Mouse (Mus musculus): ENCODE measurements at regions not wholly inside any gene's neighbourhood (a gene's known extent, or its start where the extent isn't known, plus 50 kb on each side); places are given as distances from the start of the nearest gene placed in this dataset.

DNA sequence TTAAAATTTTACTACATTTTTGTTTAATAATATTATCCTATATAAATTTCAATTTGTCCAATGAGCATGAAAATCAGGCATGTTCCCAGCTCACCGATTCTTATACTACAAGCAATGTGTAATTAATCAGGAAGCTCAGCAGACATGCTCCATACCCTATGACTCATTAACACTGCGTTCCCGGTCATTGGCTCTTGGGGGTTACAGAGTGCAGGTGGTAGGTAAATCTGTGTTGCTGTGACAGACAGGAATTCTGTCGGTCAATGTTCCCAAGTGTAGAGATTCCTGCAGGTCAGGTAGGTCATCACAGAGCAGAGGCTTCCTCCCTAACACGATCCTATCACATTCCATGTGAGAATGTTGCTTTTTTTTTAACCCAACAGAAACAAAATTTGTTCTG, 371.0 kb downstream of the Lpin1 start:
- H3K9ac ChIP-seq (ENCODE audit: low read length), result no peak overlapping the region
- no peak for DNase-seq (ENCODE audit: low spot score)
- H3K4me3 ChIP-seq (ENCODE audit: low read depth, low read length), result no peak overlapping the region
- H3K4me2 ChIP-seq (ENCODE audit: low read depth, severe bottlenecking), result no peak overlapping the region
- no peaks in the 10 kb centered on the region for H3K9me3 ChIP-seq (ENCODE audit: control insufficient read depth, low read length)
- 72% methylated on average over 5 of the region's 5 CpGs for WGBS
- no peaks in the 10 kb centered on the region for H3K4me1 ChIP-seq (ENCODE audit: control insufficient read depth, insufficient read depth, low read length)
- ATAC-seq (ENCODE audit: insufficient number of reproducible peaks, low FRiP score, low TSS enrichment, low read depth), result no peak
- H3K27ac ChIP-seq (replicated peaks; ENCODE audit: low read depth, low read length), result no peak overlapping the region
- H3K36me3 ChIP-seq (ENCODE audit: control insufficient read depth, insufficient read depth, low read length), result no peaks in the 10 kb centered on the region
- no peaks in the 10 kb centered on the region for H3K27me3 ChIP-seq (ENCODE audit: control insufficient read depth, insufficient read depth, low read length)

DNA sequence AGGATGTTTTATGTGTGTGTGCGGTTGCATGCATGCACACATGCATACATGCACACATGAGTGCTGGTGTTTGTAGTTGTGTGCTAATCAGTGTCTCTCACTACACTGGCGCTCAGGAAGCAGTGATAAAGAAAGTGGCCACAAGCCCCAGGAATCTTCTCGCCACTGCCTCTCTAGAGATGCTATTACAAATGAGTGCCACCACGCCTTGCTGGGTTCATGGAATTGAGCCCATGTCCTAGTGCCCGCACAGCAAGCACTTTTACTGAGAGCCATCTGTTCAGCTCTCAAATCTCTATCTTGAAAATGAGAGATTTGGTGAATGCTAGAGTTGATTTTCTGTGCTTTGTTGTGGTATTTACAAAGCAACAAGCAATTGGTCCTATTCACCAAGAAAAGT, 373.3 kb downstream of the Lpin1 start:
- H3K36me3 ChIP-seq (ENCODE audit: control insufficient read depth, insufficient read depth, low read length), result no peaks in the 10 kb centered on the region
- H3K27ac ChIP-seq (replicated peaks; ENCODE audit: low read depth, low read length), result no peak overlapping the region
- no peak overlapping the region for H3K4me2 ChIP-seq (ENCODE audit: low read depth, severe bottlenecking)
- no peak overlapping the region for H3K9ac ChIP-seq (ENCODE audit: low read length)
- no peaks in the 10 kb centered on the region for H3K27me3 ChIP-seq (ENCODE audit: control insufficient read depth, insufficient read depth, low read length)
- no peaks in the 10 kb centered on the region for H3K9me3 ChIP-seq (ENCODE audit: control insufficient read depth, low read length)
- H3K4me3 ChIP-seq (ENCODE audit: low read depth, low read length), result no peak overlapping the region
- DNase-seq (ENCODE audit: low spot score), result no peak
- no peak for ATAC-seq (ENCODE audit: insufficient number of reproducible peaks, low FRiP score, low TSS enrichment, low read depth)
- H3K4me1 ChIP-seq (ENCODE audit: control insufficient read depth, insufficient read depth, low read length), result no peaks in the 10 kb centered on the region
- WGBS, result 85% methylated on average over 5 of the region's 5 CpGs

DNA sequence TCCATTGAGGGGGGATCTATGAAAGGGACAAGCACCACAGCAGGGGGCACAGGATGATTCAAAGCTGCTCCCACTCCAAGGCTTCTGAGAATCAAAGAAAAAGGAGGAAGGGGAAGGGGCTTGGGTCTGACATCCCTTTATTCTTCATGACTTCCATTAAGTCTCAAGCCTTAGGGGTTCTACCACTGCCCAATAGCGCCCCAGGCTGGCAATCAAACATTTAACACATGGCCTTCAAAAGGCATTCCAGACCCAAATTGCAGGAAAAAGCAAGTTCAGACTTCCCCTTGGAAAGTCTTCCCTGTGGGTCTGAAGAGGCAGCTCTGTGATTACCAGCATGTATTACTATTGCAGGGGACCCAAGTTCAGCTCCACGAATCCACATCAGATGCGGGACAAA, 377.2 kb downstream of the Lpin1 start:
- no peak overlapping the region for H3K4me2 ChIP-seq (ENCODE audit: low read depth, severe bottlenecking)

DNA sequence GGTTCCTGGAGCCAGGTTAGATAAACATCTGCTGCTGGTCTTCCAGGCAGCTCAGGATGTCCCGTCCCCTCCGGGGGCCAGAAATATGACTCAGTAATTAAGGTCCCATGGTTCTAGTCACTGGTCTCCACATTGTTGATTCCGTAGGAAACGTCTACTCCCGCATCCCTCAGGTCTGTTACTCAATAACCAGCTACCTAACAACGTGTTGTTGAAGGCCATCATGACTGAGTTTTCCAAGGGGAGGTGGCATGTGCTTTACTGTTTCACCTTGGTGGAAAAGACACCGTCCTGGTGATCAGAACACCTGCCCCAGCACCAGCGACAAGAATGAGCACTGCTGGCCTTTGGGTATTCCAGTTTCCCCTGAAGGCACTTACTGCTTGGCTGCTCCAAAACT, 377.9 kb downstream of the Lpin1 start:
- no peak for DNase-seq (ENCODE audit: low spot score)
- H3K9me3 ChIP-seq (ENCODE audit: control insufficient read depth, low read length), result no peaks in the 10 kb centered on the region
- no peaks in the 10 kb centered on the region for H3K27me3 ChIP-seq (ENCODE audit: control insufficient read depth, insufficient read depth, low read length)
- WGBS, result 92% methylated on average over 8 of the region's 8 CpGs
- H3K27ac ChIP-seq (replicated peaks; ENCODE audit: low read depth, low read length), result no peak overlapping the region
- no peak overlapping the region for H3K4me2 ChIP-seq (ENCODE audit: low read depth, severe bottlenecking)
- no peak overlapping the region for H3K4me3 ChIP-seq (ENCODE audit: low read depth, low read length)
- H3K36me3 ChIP-seq (ENCODE audit: control insufficient read depth, insufficient read depth, low read length), result no peaks in the 10 kb centered on the region
- ATAC-seq (ENCODE audit: insufficient number of reproducible peaks, low FRiP score, low TSS enrichment, low read depth), result no peak
- no peaks in the 10 kb centered on the region for H3K4me1 ChIP-seq (ENCODE audit: control insufficient read depth, insufficient read depth, low read length)
- no peak overlapping the region for H3K9ac ChIP-seq (ENCODE audit: low read length)

More for the DNA sequence above, 377.2 kb downstream of the Lpin1 start:
- H3K9ac ChIP-seq (ENCODE audit: low read length), result no peak overlapping the region
- H3K4me1 ChIP-seq (ENCODE audit: control insufficient read depth, insufficient read depth, low read length), result no peaks in the 10 kb centered on the region
- DNase-seq (ENCODE audit: low spot score) (no peak), ATAC-seq (ENCODE audit: insufficient number of reproducible peaks, low FRiP score, low TSS enrichment, low read depth) (no peak)
- H3K27ac ChIP-seq (replicated peaks; ENCODE audit: low read depth, low read length), result no peak overlapping the region
- no peaks in the 10 kb centered on the region for H3K27me3 ChIP-seq (ENCODE audit: control insufficient read depth, insufficient read depth, low read length)
- no peak overlapping the region for H3K4me3 ChIP-seq (ENCODE audit: low read depth, low read length)
- 85% methylated on average over 3 of the region's 3 CpGs for WGBS
- no peaks in the 10 kb centered on the region for H3K9me3 ChIP-seq (ENCODE audit: control insufficient read depth, low read length)
- H3K36me3 ChIP-seq (ENCODE audit: control insufficient read depth, insufficient read depth, low read length), result no peaks in the 10 kb centered on the region

DNA sequence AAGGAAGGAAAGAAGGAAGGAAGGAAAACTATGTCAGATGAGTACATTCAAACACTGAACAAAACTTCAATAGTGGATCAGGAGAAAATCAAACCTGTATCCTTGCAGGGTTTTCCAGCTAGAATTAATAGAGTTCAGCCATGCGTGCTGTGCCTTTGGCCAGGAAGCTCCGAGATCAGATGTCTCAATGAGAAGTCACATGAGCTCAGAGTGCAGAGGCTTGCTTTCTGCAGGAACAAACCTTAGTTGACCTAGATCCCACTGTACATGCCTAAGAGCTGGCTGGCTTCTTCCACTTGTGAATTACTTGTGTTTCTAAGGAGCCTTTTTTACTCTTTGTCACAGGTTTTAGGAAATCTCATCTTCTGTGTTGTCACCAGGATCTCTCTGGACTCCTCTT, 378.7 kb downstream of the Lpin1 start:
- no peak overlapping the region for H3K4me3 ChIP-seq (ENCODE audit: low read depth, low read length)
- H3K27ac ChIP-seq (replicated peaks; ENCODE audit: low read depth, low read length), result no peak overlapping the region
- ATAC-seq (ENCODE audit: insufficient number of reproducible peaks, low FRiP score, low TSS enrichment, low read depth), result no peak
- WGBS, result 74% methylated on average over 2 of the region's 2 CpGs
- H3K27me3 ChIP-seq (ENCODE audit: control insufficient read depth, insufficient read depth, low read length), result no peaks in the 10 kb centered on the region
- H3K9me3 ChIP-seq (ENCODE audit: control insufficient read depth, low read length), result no peaks in the 10 kb centered on the region
- no peaks in the 10 kb centered on the region for H3K36me3 ChIP-seq (ENCODE audit: control insufficient read depth, insufficient read depth, low read length)
- no peak overlapping the region for H3K9ac ChIP-seq (ENCODE audit: low read length)
- H3K4me2 ChIP-seq (ENCODE audit: low read depth, severe bottlenecking), result no peak overlapping the region
- H3K4me1 ChIP-seq (ENCODE audit: control insufficient read depth, insufficient read depth, low read length), result no peaks in the 10 kb centered on the region
- no peak for DNase-seq (ENCODE audit: low spot score)

- ATAC-seq (ENCODE audit: insufficient number of reproducible peaks, low FRiP score, low TSS enrichment, low read depth) (no peak), DNase-seq (ENCODE audit: low spot score) (no peak)
- no peak overlapping the region for H3K4me2 ChIP-seq (ENCODE audit: low read depth, severe bottlenecking)
- H3K27me3 ChIP-seq (ENCODE audit: control insufficient read depth, insufficient read depth, low read length), result no peaks in the 10 kb centered on the region
- WGBS, result 87% methylated on average over 2 of the region's 2 CpGs
- H3K9me3 ChIP-seq (ENCODE audit: control insufficient read depth, low read length), result no peaks in the 10 kb centered on the region
- H3K9ac ChIP-seq (ENCODE audit: low read length), result no peak overlapping the region
- no peak overlapping the region for H3K27ac ChIP-seq (replicated peaks; ENCODE audit: low read depth, low read length)
- H3K4me1 ChIP-seq (ENCODE audit: control insufficient read depth, insufficient read depth, low read length), result no peaks in the 10 kb centered on the region
- no peak overlapping the region for H3K4me3 ChIP-seq (ENCODE audit: low read depth, low read length)
- H3K36me3 ChIP-seq (ENCODE audit: control insufficient read depth, insufficient read depth, low read length), result no peaks in the 10 kb centered on the region
Observed at GRCm38 (mm10) chr12:16231093-16231492, 379.7 kb downstream of the Lpin1 start.

DNA sequence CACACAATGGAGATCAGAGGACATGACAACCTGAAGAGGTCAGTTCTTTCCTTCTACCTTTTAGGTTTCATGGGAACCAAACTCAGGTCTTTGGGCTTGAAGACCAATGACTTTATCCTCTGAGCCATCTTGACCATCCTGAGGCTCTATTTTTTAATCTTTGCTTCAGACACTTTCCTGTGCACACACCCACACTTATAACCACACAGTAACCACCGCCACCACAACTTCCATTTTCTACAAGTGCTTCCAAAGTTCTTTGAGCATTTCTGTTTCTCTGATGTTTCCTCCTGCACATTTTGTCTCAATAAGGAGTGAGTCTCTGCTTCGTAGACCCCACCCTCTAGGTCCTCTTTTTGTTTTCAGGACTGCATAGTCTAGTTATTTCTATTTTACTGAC, 385.3 kb downstream of the Lpin1 start:
- Histone ChIP-seq H3K4me1 (ENCODE audit: control insufficient read depth, insufficient read depth, low read length) (no peaks in the 10 kb centered on the region), H3K36me3 (ENCODE audit: control insufficient read depth, insufficient read depth, low read length) (no peaks in the 10 kb centered on the region), H3K4me3 (ENCODE audit: low read depth, low read length) (no peak overlapping the region), H3K9ac (ENCODE audit: low read length) (no peak overlapping the region), H3K4me2 (ENCODE audit: low read depth, severe bottlenecking) (no peak overlapping the region), H3K9me3 (ENCODE audit: control insufficient read depth, low read length) (no peaks in the 10 kb centered on the region), H3K27ac (replicated peaks; ENCODE audit: low read depth, low read length) (no peak overlapping the region), H3K27me3 (ENCODE audit: control insufficient read depth, insufficient read depth, low read length) (no peaks in the 10 kb centered on the region)
- ATAC-seq (ENCODE audit: insufficient number of reproducible peaks, low FRiP score, low TSS enrichment, low read depth) (no peak), DNase-seq (ENCODE audit: low spot score) (no peak)
- 94% methylated on average over 2 of the region's 2 CpGs for WGBS

DNA sequence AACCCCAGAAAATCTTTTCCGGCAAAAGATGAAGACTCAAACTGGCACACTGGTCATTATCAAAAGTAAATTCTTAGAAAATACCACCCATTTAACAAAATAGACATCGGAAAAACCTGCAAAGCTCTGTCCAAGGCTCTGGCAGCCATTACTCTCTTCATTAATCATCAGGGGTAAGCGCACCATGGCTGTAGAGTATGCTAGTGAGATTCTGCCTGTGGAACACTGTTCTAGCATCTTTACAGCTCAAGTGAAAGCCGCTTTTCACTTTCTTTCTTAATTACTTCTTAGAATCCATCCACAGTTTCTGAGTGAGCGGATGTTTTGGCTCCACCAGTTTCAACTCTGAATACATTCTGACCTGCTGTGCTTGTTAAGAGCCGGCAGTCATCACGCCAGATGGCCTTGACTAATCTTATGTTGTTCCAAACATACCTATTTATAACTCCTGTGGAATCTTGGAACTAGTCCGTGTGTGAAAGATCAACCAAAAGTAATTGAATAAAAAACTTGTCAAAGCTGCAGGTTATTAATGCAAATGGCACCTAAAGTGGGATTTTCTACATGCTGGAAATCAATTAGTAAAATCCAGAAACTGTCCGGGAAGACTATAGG, 387.8 kb downstream of the Lpin1 start:
- H3K36me3 ChIP-seq (ENCODE audit: control insufficient read depth, insufficient read depth, low read length), result no peaks in the 10 kb centered on the region
- no peaks in the 10 kb centered on the region for H3K27me3 ChIP-seq (ENCODE audit: control insufficient read depth, insufficient read depth, low read length)
- DNase-seq (ENCODE audit: low spot score) (no peak), ATAC-seq (ENCODE audit: insufficient number of reproducible peaks, low FRiP score, low TSS enrichment, low read depth) (no peak)
- H3K9me3 ChIP-seq (ENCODE audit: control insufficient read depth, low read length), result no peaks in the 10 kb centered on the region
- WGBS, result 77% methylated on average over 9 of the region's 9 CpGs
- no peak overlapping the region for H3K9ac ChIP-seq (ENCODE audit: low read length)
- no peak overlapping the region for H3K27ac ChIP-seq (replicated peaks; ENCODE audit: low read depth, low read length)
- H3K4me1 ChIP-seq (ENCODE audit: control insufficient read depth, insufficient read depth, low read length), result no peaks in the 10 kb centered on the region
- H3K4me3 ChIP-seq (ENCODE audit: low read depth, low read length), result no peak overlapping the region
- no peak overlapping the region for H3K4me2 ChIP-seq (ENCODE audit: low read depth, severe bottlenecking)

GRCm38 (mm10) chr12:16222205-16222604, 388.6 kb downstream of the Lpin1 start:
- no peak overlapping the region for H3K9ac ChIP-seq (ENCODE audit: low read length)
- no peak overlapping the region for H3K4me3 ChIP-seq (ENCODE audit: low read depth, low read length)
- ATAC-seq (ENCODE audit: insufficient number of reproducible peaks, low FRiP score, low TSS enrichment, low read depth), result no peak
- H3K9me3 ChIP-seq (ENCODE audit: control insufficient read depth, low read length), result no peaks in the 10 kb centered on the region
- no peak for DNase-seq (ENCODE audit: low spot score)
- no peak overlapping the region for H3K27ac ChIP-seq (replicated peaks; ENCODE audit: low read depth, low read length)
- no peaks in the 10 kb centered on the region for H3K27me3 ChIP-seq (ENCODE audit: control insufficient read depth, insufficient read depth, low read length)
- H3K4me1 ChIP-seq (ENCODE audit: control insufficient read depth, insufficient read depth, low read length), result no peaks in the 10 kb centered on the region
- no peak overlapping the region for H3K4me2 ChIP-seq (ENCODE audit: low read depth, severe bottlenecking)
- H3K36me3 ChIP-seq (ENCODE audit: control insufficient read depth, insufficient read depth, low read length), result no peaks in the 10 kb centered on the region
